8 mouse cellular contexts compared by ENCODE assay signal in the genomic region with DNA sequence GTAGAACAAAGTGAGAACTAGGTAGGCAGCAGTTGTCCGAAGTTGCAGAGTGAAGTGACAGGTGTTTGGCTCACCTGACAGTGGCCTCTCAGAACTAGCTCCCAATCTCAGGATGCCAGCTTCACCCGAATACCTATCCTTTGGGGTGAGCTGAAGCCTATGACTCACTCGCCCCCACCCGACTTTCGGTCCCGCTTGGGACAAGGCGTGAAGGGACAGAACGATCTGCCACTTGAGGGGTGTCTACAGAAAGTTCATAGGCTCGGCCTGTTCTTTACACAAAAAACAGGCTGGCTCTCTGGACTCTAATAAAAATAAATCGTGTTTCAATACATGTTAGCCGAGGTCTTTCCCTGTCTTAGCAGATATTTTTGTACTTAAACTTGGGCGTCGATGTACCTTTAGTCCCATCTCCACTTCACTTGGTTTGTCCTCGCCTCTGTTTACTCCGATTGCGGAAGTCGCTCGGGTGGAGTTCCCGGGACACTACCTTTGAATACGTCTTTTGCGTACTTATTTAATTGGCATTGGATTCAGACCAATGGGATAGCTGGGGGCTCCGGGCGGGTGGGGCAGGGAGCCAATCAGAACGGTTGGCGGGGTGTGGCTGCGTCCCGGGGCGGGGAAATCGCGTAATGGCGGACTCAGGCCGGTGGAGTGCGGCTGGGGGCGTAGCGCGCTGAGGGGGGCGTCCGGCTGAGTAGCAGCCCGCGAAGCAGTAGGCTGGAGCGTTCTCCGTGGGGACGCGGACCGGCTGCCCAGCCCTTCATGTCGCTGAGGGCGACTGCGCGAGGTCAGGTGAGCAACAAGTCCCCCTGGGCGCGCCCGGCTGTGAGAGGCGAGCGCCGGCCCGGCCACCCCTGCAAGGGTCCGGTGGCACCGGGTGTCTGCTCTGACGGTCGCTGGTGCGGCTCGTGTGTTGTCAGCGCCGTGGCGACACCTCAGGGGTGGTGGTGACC. TPM values are rescaled to one million over a fixed set of nuclear protein-coding genes. Genes with fewer than 3 reads are reported as not detected.
DNase-seq lines count a peak whose midpoint lies in the region; ATAC-seq and TF ChIP-seq lines count a peak whose summit lies in the region.

Gene Wasf2, plus strand, starts transcription at position 575 of the 959 bp plus-strand sequence.

- H3K9me3 ChIP-seq in hindbrain, embryonic 10.5 days: no peaks in the 10 kb centered on the region
- no peaks in the 10 kb centered on the region for H3K9me3 ChIP-seq in lung, postnatal 0 days (ENCODE audit: low read length)

- H3K4me2 ChIP-seq in lung, postnatal 0 days (replicated peaks; ENCODE audit: low read depth, low read length): peak within 1 kb of the TSS; percentile 83

- H3K27ac ChIP-seq in hindbrain, embryonic 10.5 days: peak within 1 kb of the TSS; percentile 96
- peak within 1 kb of the TSS; percentile 97 for H3K27ac ChIP-seq in lung, postnatal 0 days (ENCODE audit: low read length)

- DNase-seq in MN1 (ENCODE audit: low spot score): peak; percentile 97
- peak; percentile 96 for DNase-seq in cerebellum, adult 9-10 months
- peak; percentile 95 for DNase-seq in hindbrain, embryonic 10.5 days (ENCODE audit: low spot score)
- DNase-seq in layer of hippocampus, adult 9-11 months: peak; percentile 92
- peak; percentile 98 for DNase-seq in lung, postnatal 0 days (ENCODE audit: low spot score)
- peak; percentile 87 for DNase-seq in ovary, postnatal 14 days (ENCODE audit: low spot score)
- peak; percentile 95 for DNase-seq in thymus, postnatal 14 days

- H3K4me1 ChIP-seq in hindbrain, embryonic 10.5 days (replicated peaks): peaks cover 25% of the 10 kb centered on the region
- no peaks in the 10 kb centered on the region; the same call in 1 of the 2 replicates for H3K4me1 ChIP-seq in lung, postnatal 0 days (ENCODE audit: insufficient read depth, low read depth, low read length)

- peak; percentile 97 for TF ChIP-seq EP300 in lung, postnatal 0 days (IDR thresholded peaks at IDR 0.05)

- H3K27me3 ChIP-seq in hindbrain, embryonic 10.5 days (ENCODE audit: insufficient read depth, poor library complexity, severe bottlenecking): no peaks in the 10 kb centered on the region
- H3K27me3 ChIP-seq in lung, postnatal 0 days (replicated peaks; ENCODE audit: insufficient read depth, low read length): no peaks in the 10 kb centered on the region

- peaks cover 14% of the 10 kb centered on the region for H3K36me3 ChIP-seq in hindbrain, embryonic 10.5 days
- H3K36me3 ChIP-seq in lung, postnatal 0 days (ENCODE audit: insufficient read depth, low read length): no peaks in the 10 kb centered on the region

- peak within 1 kb of the TSS; percentile 98 for H3K9ac ChIP-seq in lung, postnatal 0 days (replicated peaks; ENCODE audit: low read depth)

- peak within 1 kb of the TSS; percentile 93 for H3K4me3 ChIP-seq in hindbrain, embryonic 10.5 days
- H3K4me3 ChIP-seq in lung, postnatal 0 days (ENCODE audit: low read depth, low read length): peak within 1 kb of the TSS; percentile 91

- peak; percentile 4; the same call in 1 of the 2 replicates for TF ChIP-seq CTCF in lung, postnatal 0 days (IDR thresholded peaks at IDR 0.05)

- ATAC-seq in frontal cortex, adult (ENCODE audit: low TSS enrichment): peak; percentile 95
- ATAC-seq in lung, postnatal 0 days: peak; percentile 95

- WGBS in hindbrain, embryonic 10.5 days: under 1% methylated on average over 65 of the region's 65 CpGs
- WGBS in lung, postnatal 0 days: under 1% methylated on average over 58 of the region's 65 CpGs

RNA-seq across cellular contexts. Expression of gene Wasf2, which starts in this region (rescaled TPM):
- 42.1 and 67.1 TPM in 2 replicates for polyA plus RNA-seq in hindbrain, embryonic 10.5 days (2016; fragmentation: Nextera tagmentation; extraction: Ambion mirVana)
- 149 and 153 TPM in 2 replicates for polyA plus RNA-seq in lung, postnatal 0 days (2015; fragmentation: Nextera tagmentation; extraction: Ambion mirVana)

Comparison
In these comparisons a context has a peak if more than half of its experiments do, and no peak if none do; other contexts are left out.
1. Peak in every context shown above with its lines: DNase-seq, ATAC-seq, H3K4me3 ChIP-seq and H3K27ac ChIP-seq.